Mouse (Mus musculus) MEL (cell line): ENCODE measurements at regions not wholly inside any gene's neighbourhood (a gene's known extent, or its start where the extent isn't known, plus 50 kb on each side); places are given as distances from the start of the nearest gene placed in this dataset.

Experiments used
- DNase-seq: peaks from one replicate; pipeline ENCODE4 v3.0.0; 2011; ENCODE audit warnings: low read depth, low spot score
- H3K27ac ChIP-seq: 2 replicates; pipeline ENCODE4 v1.5.1; 2012; ENCODE audit warnings: low read depth, mild to moderate bottlenecking, control low read depth, low read length, moderate library complexity; ENCODE audit not compliant: control insufficient read depth
- H3K27me3 ChIP-seq, 2 experiments: fragments of 150-350 bp in 1 of 2; sonication (generic) in 1 of 2; 2 replicates each; pipeline ENCODE4 v1.6.1; 2012; ENCODE audit warnings: low read length in 2 of 2, mild to moderate bottlenecking in 2 of 2, improper control_type of control experiment in 1 of 2, moderate library complexity in 1 of 2; ENCODE audit not compliant: insufficient read depth in 2 of 2, control insufficient read depth in 1 of 2
- H3K36me3 ChIP-seq, 2 experiments: 2 replicates each; pipeline ENCODE4 v1.6.1; 2012 to 2014; ENCODE audit warnings: low read length in 2 of 2, improper control_type of control experiment in 1 of 2, inconsistent platforms in 1 of 2, mild to moderate bottlenecking in 1 of 2; ENCODE audit not compliant: insufficient read depth in 2 of 2, control insufficient read depth in 1 of 2
- H3K4me1 ChIP-seq, 2 experiments: fragments of 150-350 bp in 1 of 2; sonication (generic) in 1 of 2; 2 replicates each; pipeline ENCODE4 v1.6.1; 2012; ENCODE audit warnings: low read length in 2 of 2, improper control_type of control experiment in 1 of 2, mild to moderate bottlenecking in 1 of 2; ENCODE audit not compliant: insufficient read depth in 2 of 2, control insufficient read depth in 1 of 2
- H3K4me3 ChIP-seq, 2 experiments: fragments of 150-350 bp in 1 of 2; sonication (generic) in 1 of 2; 2 replicates each; pipeline ENCODE4 v1.5.1; 2012; ENCODE audit warnings: low read depth in 2 of 2, low read length in 2 of 2, mild to moderate bottlenecking in 2 of 2, moderate library complexity in 2 of 2, control low read depth in 1 of 2, improper control_type of control experiment in 1 of 2; ENCODE audit not compliant: control insufficient read depth in 1 of 2, insufficient read depth in 1 of 2
- H3K79me2 ChIP-seq: 2 replicates; pipeline ENCODE4 v1.6.1; 2012; ENCODE audit warnings: mild to moderate bottlenecking, low read length, moderate library complexity; ENCODE audit not compliant: control insufficient read depth, poor library complexity, insufficient read depth
- H3K9ac ChIP-seq: 2 replicates; pipeline ENCODE4 v1.6.1; 2012; ENCODE audit warnings: low read depth, mild to moderate bottlenecking, control low read depth, low read length, moderate library complexity; ENCODE audit not compliant: control insufficient read depth, poor library complexity, severe bottlenecking
- H3K9me3 ChIP-seq: fragments of 150-350 bp; sonication (generic); replicated peaks from 2 replicates; pipeline ENCODE4 v1.6.1; 2012; ENCODE audit warnings: mild to moderate bottlenecking, low read length, improper control_type of control experiment, moderate library complexity; ENCODE audit not compliant: insufficient read depth
- BHLHE40 ChIP-seq: IDR thresholded peaks from 2 replicates; pipeline ENCODE4 v1.6.1; 2012; ENCODE audit warnings: low read depth, mild to moderate bottlenecking, inconsistent platforms, low read length, improper control_type of control experiment, borderline replicate concordance
- CHD2 ChIP-seq: IDR thresholded peaks from 2 replicates; pipeline ENCODE4 v1.6.1; 2011; ENCODE audit warnings: low read length, improper control_type of control experiment
- E2F4 ChIP-seq: IDR thresholded peaks from 2 replicates; pipeline ENCODE4 v1.6.1; 2011; ENCODE audit warnings: low read depth, low read length, improper control_type of control experiment, borderline replicate concordance
- GABPA ChIP-seq: IDR thresholded peaks from 2 replicates; pipeline ENCODE4 v1.6.1; 2012; ENCODE audit warnings: low read depth, mild to moderate bottlenecking, inconsistent platforms, low read length, improper control_type of control experiment, moderate library complexity
- GATA1 ChIP-seq: IDR thresholded peaks from 2 replicates; pipeline ENCODE4 v1.6.1; 2011; ENCODE audit warnings: low read depth, low read length, improper control_type of control experiment
- JUND ChIP-seq: IDR thresholded peaks from 2 replicates; pipeline ENCODE4 v1.6.1; 2011; ENCODE audit warnings: low read depth, mild to moderate bottlenecking, improper control_type of control experiment, low read length
- MAFK ChIP-seq: IDR thresholded peaks from 2 replicates; pipeline ENCODE4 v1.6.1; 2011; ENCODE audit warnings: low read depth, mild to moderate bottlenecking, low read length, improper control_type of control experiment, borderline replicate concordance
- MEF2A ChIP-seq: IDR thresholded peaks from 2 replicates; pipeline ENCODE4 v1.6.1; 2014; ENCODE audit warnings: low read depth, mild to moderate bottlenecking, inconsistent platforms, low read length, improper control_type of control experiment; ENCODE audit not compliant: poor library complexity, insufficient replicate concordance, severe bottlenecking; ENCODE audit errors: extremely low read depth
- MYB ChIP-seq: IDR thresholded peaks from 2 replicates; pipeline ENCODE4 v1.6.1; 2011; ENCODE audit warnings: mild to moderate bottlenecking, low read depth, low read length, improper control_type of control experiment
- NRF1 ChIP-seq: IDR thresholded peaks from 2 replicates; pipeline ENCODE4 v1.6.1; 2014; ENCODE audit warnings: low read depth, mild to moderate bottlenecking, inconsistent platforms, low read length, improper control_type of control experiment, moderate library complexity; ENCODE audit not compliant: poor library complexity, insufficient read depth, severe bottlenecking
- POLR2A ChIP-seq, 2 experiments: IDR thresholded peaks; 2 replicates each; pipeline ENCODE4 v1.6.1; 2011 to 2012; ENCODE audit warnings: low read length in 2 of 2, mild to moderate bottlenecking in 2 of 2, control low read depth in 1 of 2, improper control_type of control experiment in 1 of 2, low read depth in 1 of 2, moderate library complexity in 1 of 2; ENCODE audit not compliant: control insufficient read depth in 1 of 2, insufficient read depth in 1 of 2, poor library complexity in 1 of 2
- SIN3A ChIP-seq: IDR thresholded peaks from 2 replicates; pipeline ENCODE4 v1.6.1; 2012; ENCODE audit warnings: low read length, improper control_type of control experiment, inconsistent platforms
- SMC3 ChIP-seq: IDR thresholded peaks from 2 replicates; pipeline ENCODE4 v1.6.1; 2011; ENCODE audit warnings: low read depth, low read length, improper control_type of control experiment
- TAL1 ChIP-seq: IDR thresholded peaks from 2 replicates; pipeline ENCODE4 v1.6.1; 2012; ENCODE audit warnings: mild to moderate bottlenecking, inconsistent platforms, low read length, moderate library complexity, mixed read lengths
- UBTF ChIP-seq: IDR thresholded peaks from 2 replicates; pipeline ENCODE4 v1.6.1; 2012; ENCODE audit warnings: low read depth, mild to moderate bottlenecking, inconsistent platforms, low read length, improper control_type of control experiment, moderate library complexity, borderline replicate concordance; ENCODE audit not compliant: insufficient read depth
- USF2 ChIP-seq, 2 experiments: IDR thresholded peaks; 2 replicates each; pipeline ENCODE4 v1.6.1; 2011 to 2012; ENCODE audit warnings: improper control_type of control experiment in 2 of 2, low read length in 2 of 2, borderline replicate concordance in 1 of 2, inconsistent platforms in 1 of 2, low read depth in 1 of 2, mild to moderate bottlenecking in 1 of 2; ENCODE audit not compliant: insufficient read depth in 1 of 2
- ZC3H11A ChIP-seq: IDR thresholded peaks from 2 replicates; pipeline ENCODE4 v1.6.1; 2012; ENCODE audit warnings: low read depth, mild to moderate bottlenecking, inconsistent platforms, low read length, improper control_type of control experiment
- ZMIZ1 ChIP-seq: IDR thresholded peaks from 2 replicates; pipeline ENCODE4 v1.6.1; 2012; ENCODE audit warnings: low read depth, mild to moderate bottlenecking, inconsistent platforms, low read length, improper control_type of control experiment, moderate library complexity

DNA sequence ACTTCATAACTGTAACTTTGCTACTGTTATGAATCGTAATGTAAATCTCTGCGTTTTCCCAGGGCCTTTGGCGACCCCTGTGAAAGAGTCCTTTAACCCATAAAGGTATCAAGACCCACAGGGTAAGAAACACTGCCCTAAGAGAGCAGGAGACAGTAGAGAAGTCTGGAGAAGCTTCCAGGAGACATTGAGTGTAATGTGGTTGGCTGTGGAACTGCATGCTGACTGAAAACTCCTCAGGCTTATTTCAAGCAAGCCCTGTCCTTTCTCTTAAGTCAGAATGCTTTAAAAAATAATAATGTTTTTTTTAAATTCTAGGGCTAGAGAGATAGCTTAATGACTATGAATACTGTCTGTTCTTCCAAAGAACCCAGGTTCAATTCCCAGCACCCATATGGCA is 71.9 kb upstream of the Frmd6 start:
- no peaks in the 10 kb centered on the region for H3K4me1 ChIP-seq
- no peak overlapping the region for H3K4me3 ChIP-seq
- no peaks in the 10 kb centered on the region for H3K36me3 ChIP-seq
- H3K27ac ChIP-seq: no peak overlapping the region
- no peaks in the 10 kb centered on the region for H3K9me3 ChIP-seq
- H3K79me2 ChIP-seq: no peaks in the 10 kb centered on the region
- H3K9ac ChIP-seq: no peak overlapping the region
- no peak for DNase-seq
- H3K27me3 ChIP-seq: no peaks in the 10 kb centered on the region
- TF ChIP-seq E2F4 (no peak), ZC3H11A (no peak)

GRCm38 (mm10) chr12:70758080-70758479 is 67.2 kb upstream of the Frmd6 start:
- Histone ChIP-seq H3K9ac (no peak overlapping the region), H3K4me1 (no peaks in the 10 kb centered on the region), H3K79me2 (no peaks in the 10 kb centered on the region), H3K27ac (no peak overlapping the region), H3K27me3 (no peaks in the 10 kb centered on the region), H3K4me3 (no peak overlapping the region), H3K36me3 (no peaks in the 10 kb centered on the region), H3K9me3 (no peaks in the 10 kb centered on the region)
- TF ChIP-seq MYB (no peak), GATA1 (no peak), E2F4 (no peak), GABPA (no peak), TAL1 (no peak), UBTF (no peak), CHD2 (no peak), BHLHE40 (no peak), JUND (no peak), SMC3 (no peak), MEF2A (no peak), ZC3H11A (no peak), SIN3A (no peak), ZMIZ1 (no peak), MAFK (no peak), POLR2A (IDR thresholded peaks at IDR 0.05; ENCODE audit: control insufficient read depth in 1 of 2, insufficient read depth in 1 of 2, low read depth in 1 of 2, low read length in 2 of 2, poor library complexity in 1 of 2) (no peak), NRF1 (no peak), USF2 (IDR thresholded peaks at IDR 0.05; ENCODE audit: borderline replicate concordance in 1 of 2, insufficient read depth in 1 of 2, low read depth in 1 of 2, low read length in 2 of 2) (no peak)
- DNase-seq: no peak
